Mouse (Mus musculus): ENCODE measurements at regions not wholly inside any gene's neighbourhood (a gene's known extent, or its start where the extent isn't known, plus 50 kb on each side); places are given as distances from the start of the nearest gene placed in this dataset.

- Histone ChIP-seq H3K79me2 (ENCODE audit: control insufficient read depth, insufficient read depth, low read length) (no peaks in the 10 kb centered on the region), H3K4me3 (ENCODE audit: insufficient read depth, low read depth, low read length) (no peak overlapping the region), H3K27ac (replicated peaks; ENCODE audit: insufficient read depth, low read depth, low read length) (no peak overlapping the region), H3K4me1 (ENCODE audit: control insufficient read depth, insufficient read depth, low read length) (no peaks in the 10 kb centered on the region), H3K36me3 (ENCODE audit: control insufficient read depth, insufficient read depth, low read length) (no peaks in the 10 kb centered on the region), H3K9ac (ENCODE audit: low read depth, low read length) (no peak overlapping the region), H3K27me3 (ENCODE audit: control insufficient read depth, insufficient read depth, low read length) (0 out of 2 replicates have a peak, but pooled peaks cover 2% of the 10 kb centered on the region)
- WGBS, result 69% methylated on average over 4 of the region's 4 CpGs
- no peak for DNase-seq (ENCODE audit: extremely low read depth, low read depth, low spot score)
- TF ChIP-seq POLR2A (IDR thresholded peaks at IDR 0.05; ENCODE audit: extremely low read depth, insufficient read depth, low read length) (no peak), CTCF (IDR thresholded peaks at IDR 0.05; ENCODE audit: low read depth, low read length) (no peak)
Observed at GRCm38 (mm10) chr12:118637214-118637613, 208.9 kb upstream of the Sp8 start.

GRCm38 (mm10) chr12:118635456-118635855, 210.7 kb upstream of the Sp8 start:
- H3K4me3 ChIP-seq (ENCODE audit: insufficient read depth, low read depth, low read length), result no peak overlapping the region
- H3K27me3 ChIP-seq (ENCODE audit: control insufficient read depth, insufficient read depth, low read length), result 0 out of 2 replicates have a peak, but pooled peaks cover 2% of the 10 kb centered on the region
- no peaks in the 10 kb centered on the region for H3K36me3 ChIP-seq (ENCODE audit: control insufficient read depth, insufficient read depth, low read length)
- 51% methylated on average over 1 of the region's 1 CpGs for WGBS
- H3K4me1 ChIP-seq (ENCODE audit: control insufficient read depth, insufficient read depth, low read length), result peaks cover 3% of the 10 kb centered on the region
- no peaks in the 10 kb centered on the region for H3K79me2 ChIP-seq (ENCODE audit: control insufficient read depth, insufficient read depth, low read length)
- TF ChIP-seq CTCF (IDR thresholded peaks at IDR 0.05; ENCODE audit: low read depth, low read length) (no peak), POLR2A (IDR thresholded peaks at IDR 0.05; ENCODE audit: extremely low read depth, insufficient read depth, low read length) (no peak)
- H3K27ac ChIP-seq (replicated peaks; ENCODE audit: insufficient read depth, low read depth, low read length), result no peak overlapping the region
- H3K9ac ChIP-seq (ENCODE audit: low read depth, low read length), result no peak overlapping the region
- DNase-seq (ENCODE audit: extremely low read depth, low read depth, low spot score), result no peak

GRCm38 (mm10) chr12:118630373-118630772, 215.8 kb upstream of the Sp8 start:
- WGBS, result 20% methylated on average over 1 of the region's 1 CpGs
- no peak for TF ChIP-seq CTCF (IDR thresholded peaks at IDR 0.05; ENCODE audit: low read depth, low read length)
- no peak for TF ChIP-seq POLR2A (IDR thresholded peaks at IDR 0.05; ENCODE audit: extremely low read depth, insufficient read depth, low read length)
- no peaks in the 10 kb centered on the region for H3K36me3 ChIP-seq (ENCODE audit: control insufficient read depth, insufficient read depth, low read length)

GRCm38 (mm10) chr12:118621697-118622485, 224.2 kb upstream of the Sp8 start:
- DNase-seq (ENCODE audit: extremely low read depth, low read depth, low spot score), result no peak
- WGBS, result 93% methylated on average over 1 of the region's 1 CpGs
- TF ChIP-seq CTCF (IDR thresholded peaks at IDR 0.05; ENCODE audit: low read depth, low read length) (no peak), POLR2A (IDR thresholded peaks at IDR 0.05; ENCODE audit: extremely low read depth, insufficient read depth, low read length) (no peak)
- H3K4me1 ChIP-seq (ENCODE audit: control insufficient read depth, insufficient read depth, low read length), result no peaks in the 10 kb centered on the region
- no peaks in the 10 kb centered on the region for H3K36me3 ChIP-seq (ENCODE audit: control insufficient read depth, insufficient read depth, low read length)
- no peak overlapping the region for H3K27ac ChIP-seq (replicated peaks; ENCODE audit: insufficient read depth, low read depth, low read length)
- no peak overlapping the region for H3K4me3 ChIP-seq (ENCODE audit: insufficient read depth, low read depth, low read length)
- H3K9ac ChIP-seq (ENCODE audit: low read depth, low read length), result no peak overlapping the region
- no peaks in the 10 kb centered on the region for H3K79me2 ChIP-seq (ENCODE audit: control insufficient read depth, insufficient read depth, low read length)
- H3K27me3 ChIP-seq (ENCODE audit: control insufficient read depth, insufficient read depth, low read length), result no peaks in the 10 kb centered on the region

More at GRCm38 (mm10) chr12:118630373-118630772, 215.8 kb upstream of the Sp8 start:
- H3K4me1 ChIP-seq (ENCODE audit: control insufficient read depth, insufficient read depth, low read length), result peaks cover 5% of the 10 kb centered on the region
- no peaks in the 10 kb centered on the region for H3K79me2 ChIP-seq (ENCODE audit: control insufficient read depth, insufficient read depth, low read length)
- no peak overlapping the region for H3K9ac ChIP-seq (ENCODE audit: low read depth, low read length)
- DNase-seq (ENCODE audit: extremely low read depth, low read depth, low spot score), result no peak
- H3K27ac ChIP-seq (replicated peaks; ENCODE audit: insufficient read depth, low read depth, low read length), result no peak overlapping the region
- H3K27me3 ChIP-seq (ENCODE audit: control insufficient read depth, insufficient read depth, low read length), result no peaks in the 10 kb centered on the region
- no peak overlapping the region for H3K4me3 ChIP-seq (ENCODE audit: insufficient read depth, low read depth, low read length)

GRCm38 (mm10) chr12:118620847-118621636, 225.1 kb upstream of the Sp8 start:
- 48% methylated on average over 5 of the region's 5 CpGs for WGBS
- no peaks in the 10 kb centered on the region for H3K36me3 ChIP-seq (ENCODE audit: control insufficient read depth, insufficient read depth, low read length)
- H3K9ac ChIP-seq (ENCODE audit: low read depth, low read length), result no peak overlapping the region
- no peaks in the 10 kb centered on the region for H3K79me2 ChIP-seq (ENCODE audit: control insufficient read depth, insufficient read depth, low read length)
- TF ChIP-seq POLR2A (IDR thresholded peaks at IDR 0.05; ENCODE audit: extremely low read depth, insufficient read depth, low read length) (no peak), CTCF (IDR thresholded peaks at IDR 0.05; ENCODE audit: low read depth, low read length) (no peak)
- no peak for DNase-seq (ENCODE audit: extremely low read depth, low read depth, low spot score)
- no peak overlapping the region for H3K4me3 ChIP-seq (ENCODE audit: insufficient read depth, low read depth, low read length)
- no peaks in the 10 kb centered on the region for H3K4me1 ChIP-seq (ENCODE audit: control insufficient read depth, insufficient read depth, low read length)
- no peaks in the 10 kb centered on the region for H3K27me3 ChIP-seq (ENCODE audit: control insufficient read depth, insufficient read depth, low read length)
- no peak overlapping the region for H3K27ac ChIP-seq (replicated peaks; ENCODE audit: insufficient read depth, low read depth, low read length)

Measured in liver, adult 2 months (tissue).